Mouse (Mus musculus): ENCODE results near the gene Lrrc74a.
A peak's percentile ranks its signal among the peaks of the same experiment; 100 is the strongest.

Gene Lrrc74a

DNA sequence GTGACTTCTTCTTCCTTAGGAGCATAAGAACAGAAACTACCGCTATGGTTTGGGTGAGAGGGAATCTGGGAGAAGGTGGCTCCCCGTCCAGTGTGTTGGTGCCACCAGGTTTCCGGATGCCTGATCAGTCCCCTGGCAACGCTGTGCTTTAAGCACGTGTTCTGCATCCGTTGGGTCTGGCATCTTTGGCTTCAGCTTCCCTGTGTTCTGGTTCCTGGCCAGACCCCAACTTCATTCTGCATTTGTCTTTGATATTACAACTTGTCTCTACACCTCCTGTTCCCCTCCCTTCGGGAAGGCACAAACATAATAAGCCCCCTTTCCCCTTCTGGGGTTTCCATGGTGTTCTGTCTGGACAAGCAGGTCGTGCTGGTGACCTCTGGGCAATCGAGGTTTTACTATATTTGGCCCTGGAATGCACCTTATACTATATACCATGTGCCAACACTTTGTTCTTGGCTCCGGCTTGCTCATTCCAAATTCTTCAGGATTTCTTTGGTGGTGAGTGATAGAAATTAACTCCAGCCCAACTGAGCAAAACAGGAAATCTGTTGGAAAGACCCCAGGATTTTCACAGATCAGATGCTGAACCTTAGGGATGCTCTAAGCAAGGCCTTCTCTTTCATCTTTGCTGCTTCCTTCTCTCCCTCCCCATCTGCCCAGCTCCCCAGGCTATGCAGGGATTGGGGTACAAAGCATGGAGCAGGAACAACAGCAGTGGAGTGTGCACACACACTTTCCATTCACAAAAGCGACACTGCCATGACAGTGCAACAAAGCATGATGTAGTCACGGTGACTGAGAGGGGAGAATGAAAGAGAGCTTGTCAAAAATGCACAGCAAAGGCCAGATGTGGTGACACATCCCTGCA is 52.2 kb downstream of the Lrrc74a start:
- DNase-seq (ENCODE audit: low spot score in 2 of 2): peak in 1 of 2 experiments; percentile 48

DNA sequence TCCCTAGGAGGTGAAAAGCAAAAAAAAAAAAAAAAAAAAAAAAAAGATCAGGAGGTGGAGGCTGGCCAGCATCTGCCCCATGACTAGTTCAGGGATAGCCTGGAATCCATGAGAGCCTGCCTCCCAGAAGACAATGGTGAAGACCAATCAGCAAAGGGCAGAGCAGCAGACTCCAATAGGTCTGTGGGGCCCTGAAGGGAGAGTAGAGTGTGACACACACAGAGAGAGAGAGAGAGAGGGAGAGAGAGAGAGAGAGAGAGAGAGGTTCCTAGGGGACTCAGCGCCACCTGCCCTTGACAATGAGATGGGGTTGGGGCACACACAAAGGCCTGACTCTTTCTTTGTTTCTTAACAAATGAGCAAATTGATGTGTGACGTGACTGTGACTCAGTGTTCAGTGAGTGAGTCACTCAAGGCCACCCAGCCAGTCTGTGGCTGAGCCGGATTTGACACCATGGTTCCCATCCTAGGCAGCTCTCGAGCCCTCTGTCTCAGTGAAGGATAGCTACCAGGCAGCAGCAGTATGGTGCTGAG is 52.9 kb downstream of the Lrrc74a start:
- no peak for DNase-seq (ENCODE audit: low spot score in 2 of 2)

DNA sequence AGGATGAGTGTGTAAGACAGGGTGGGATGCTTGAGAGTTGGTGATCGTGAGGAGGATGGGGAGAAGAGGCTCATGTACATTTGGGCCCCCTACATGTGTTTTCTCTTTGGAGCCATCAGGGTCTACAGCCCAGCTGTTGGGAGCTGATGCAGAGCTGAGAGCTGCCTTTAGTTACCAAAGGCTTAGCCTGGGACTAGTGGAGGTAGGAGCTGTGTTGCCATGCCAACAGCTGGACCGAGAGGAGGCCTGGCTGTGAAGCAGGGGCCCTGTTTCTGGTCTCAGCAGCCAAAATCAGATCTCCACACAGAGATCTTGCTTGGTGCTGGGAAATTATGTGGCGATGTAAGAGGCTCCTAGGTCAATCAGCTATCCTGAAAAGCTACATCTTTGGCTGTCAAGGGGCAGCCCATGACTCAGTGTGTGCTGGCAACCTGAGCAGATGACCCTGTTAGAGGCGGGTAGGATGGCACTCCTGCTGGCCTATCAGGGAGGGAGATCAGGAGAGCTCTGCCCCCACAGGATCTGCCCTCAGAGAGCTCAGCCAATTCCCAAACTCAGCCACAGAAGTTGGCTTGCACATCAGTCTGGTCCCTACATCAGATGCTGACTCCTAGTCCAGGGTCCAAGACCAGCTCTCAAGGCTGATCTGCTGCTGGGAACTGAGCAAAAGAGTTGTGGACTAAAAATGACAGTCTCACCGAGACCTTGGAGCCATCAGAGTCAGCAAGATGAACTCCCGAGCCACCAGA is 56.1 kb downstream of the Lrrc74a start:
- no peak for DNase-seq (ENCODE audit: low spot score in 2 of 2)

DNA sequence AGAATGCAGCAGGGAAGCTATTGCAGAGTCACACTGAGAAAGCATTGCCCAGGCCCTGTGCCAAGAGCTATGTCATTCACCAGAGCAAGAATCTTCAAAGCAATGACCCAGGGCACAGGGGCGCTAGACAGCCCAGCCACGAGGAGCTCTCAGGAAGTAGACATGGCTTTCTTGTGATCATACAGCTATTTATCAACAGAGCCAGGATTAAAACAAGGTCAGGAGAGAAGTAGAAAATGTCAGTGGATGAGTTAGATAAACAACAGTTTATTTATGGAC is 56.6 kb downstream of the Lrrc74a start:
- DNase-seq (ENCODE audit: low spot score in 2 of 2): peak in 1 of 2 experiments; percentile 46

DNA sequence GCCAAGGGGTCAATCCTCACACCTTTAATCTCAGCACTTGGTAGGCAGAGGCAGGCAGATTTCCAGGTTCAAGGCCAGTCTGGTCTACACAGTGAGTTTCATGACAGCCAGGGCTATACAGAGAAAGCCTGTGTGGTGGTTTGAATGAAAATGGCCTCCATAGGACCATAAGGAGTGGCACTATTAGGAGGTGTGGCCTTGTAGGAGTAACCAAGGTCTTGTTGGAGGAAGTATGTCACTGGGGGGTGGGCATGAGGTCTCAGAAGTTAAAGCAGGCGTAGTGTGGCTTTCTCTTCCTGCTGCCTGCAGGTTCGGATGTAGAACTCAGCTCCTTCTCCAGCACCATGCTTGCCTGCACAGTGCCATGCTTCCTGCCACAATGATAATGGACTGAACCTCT is 57.8 kb downstream of the Lrrc74a start:
- no peak for DNase-seq (ENCODE audit: low spot score in 2 of 2)

DNA sequence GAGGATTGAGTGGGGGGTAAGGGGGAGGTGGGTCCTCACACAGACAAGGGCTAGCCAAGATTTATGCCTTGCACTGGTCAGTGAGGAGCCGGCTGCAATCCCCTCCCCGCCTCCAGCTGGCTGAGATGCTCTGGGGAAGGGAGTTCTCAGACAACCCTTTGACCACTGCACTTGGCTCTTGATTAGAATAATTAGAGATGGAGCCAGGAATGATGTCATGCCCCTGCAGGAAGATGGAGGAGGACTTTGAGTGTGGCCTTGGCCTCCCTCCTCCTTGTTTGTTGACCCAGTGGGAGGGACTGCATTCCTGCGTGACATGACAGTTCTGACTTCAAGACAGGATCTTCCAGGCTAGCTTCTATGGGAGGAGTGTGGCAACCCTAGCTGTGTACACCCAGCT is 59.7 kb downstream of the Lrrc74a start:
- DNase-seq (ENCODE audit: low spot score in 2 of 2): no peak

DNA sequence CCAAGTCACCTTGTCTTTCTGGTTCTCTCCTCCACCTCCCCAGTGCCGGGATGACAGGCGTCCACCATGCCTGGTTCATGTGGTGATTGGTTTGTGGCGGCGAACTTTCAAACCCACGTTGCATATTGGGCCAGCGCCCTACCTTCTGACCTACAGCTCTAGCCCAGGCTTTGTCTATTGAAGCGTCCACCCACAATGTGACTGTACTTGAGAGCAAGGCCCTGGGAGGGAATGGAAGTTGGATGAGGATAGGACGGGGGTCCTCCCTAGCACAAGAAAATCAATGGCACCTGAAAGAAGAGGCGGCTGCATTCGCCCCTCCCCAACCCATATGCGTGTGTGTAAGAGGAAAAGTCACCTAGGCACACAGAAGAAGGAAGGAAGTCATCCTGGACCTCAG is 60.2 kb downstream of the Lrrc74a start:
- no peak for DNase-seq (ENCODE audit: low spot score in 2 of 2)

DNA sequence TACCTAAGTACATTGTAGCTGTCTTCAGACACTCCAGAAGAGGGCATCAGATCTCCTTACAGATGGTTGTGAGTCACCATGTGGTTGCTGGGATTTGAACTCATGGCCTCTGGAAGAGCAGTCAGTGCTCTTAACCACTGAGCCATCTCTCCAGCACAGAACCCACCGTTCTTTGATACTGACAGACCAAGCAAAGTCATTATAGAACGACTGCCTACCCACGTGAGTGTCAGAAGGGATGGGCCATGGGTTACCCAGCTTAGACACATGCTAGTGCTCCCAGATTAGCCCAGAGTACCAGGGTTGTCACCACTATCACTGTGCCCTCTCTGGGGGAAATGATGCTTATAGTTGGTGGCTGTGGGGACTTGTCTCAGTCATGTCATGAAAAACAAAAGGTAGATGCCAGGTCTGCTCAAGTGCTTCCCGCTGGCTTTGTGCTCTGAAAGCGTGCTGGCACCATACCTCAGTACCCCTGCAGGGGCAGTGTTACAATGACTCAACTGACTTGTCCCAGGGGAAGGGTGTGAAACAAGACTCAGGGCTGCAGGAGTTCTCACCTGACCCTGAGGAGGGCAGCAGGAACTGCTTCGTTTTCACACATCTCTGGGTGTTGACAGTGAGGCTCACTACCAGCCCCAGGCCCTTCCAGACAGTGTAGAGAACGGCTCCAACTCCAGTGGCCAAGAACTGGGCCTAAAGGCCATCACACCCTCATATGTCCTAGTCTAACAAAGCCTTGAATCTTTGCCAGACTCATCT is 61.1 kb downstream of the Lrrc74a start:
- no peak for DNase-seq (ENCODE audit: low spot score in 2 of 2)

DNA sequence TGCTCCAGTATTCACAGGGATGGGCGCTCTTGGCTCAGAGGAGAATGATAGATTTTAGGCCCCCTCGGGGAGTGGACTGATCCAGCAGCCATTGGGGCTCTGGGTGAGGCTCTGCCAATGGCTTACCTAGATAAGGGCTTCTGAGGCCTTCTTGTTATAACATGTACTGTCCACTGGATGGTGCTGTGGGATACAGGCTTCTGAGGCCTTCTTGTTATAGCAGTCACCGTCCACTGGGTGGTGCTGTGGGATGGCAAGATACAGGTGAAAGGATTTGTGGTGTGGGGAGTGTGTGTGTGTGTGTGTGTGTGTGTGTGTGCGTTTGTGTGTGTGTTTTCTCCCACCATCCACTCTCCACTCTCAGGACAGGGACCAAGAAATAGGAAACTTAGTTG is 61.7 kb downstream of the Lrrc74a start:
- peak; percentile 62 to 85 for DNase-seq (ENCODE audit: low spot score in 2 of 2)

DNA sequence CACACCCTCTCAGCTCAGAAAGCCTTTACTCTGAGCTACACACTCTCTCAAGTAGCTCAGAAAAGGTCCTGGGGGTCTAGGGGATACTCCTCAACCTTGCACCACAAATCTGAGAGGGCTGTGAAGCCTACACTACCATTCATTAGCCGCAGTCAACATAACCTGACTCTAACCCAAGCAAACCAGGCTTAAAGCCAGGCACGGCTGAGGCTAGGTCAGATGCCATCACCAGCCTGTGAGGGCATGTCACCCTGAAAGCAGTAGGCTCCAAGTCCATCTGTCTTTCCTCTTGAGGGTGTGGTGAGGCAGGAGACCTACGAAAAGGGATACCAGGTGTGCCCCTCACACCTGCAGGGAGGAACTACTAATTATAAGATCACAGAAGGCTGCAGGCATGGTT is 62.2 kb downstream of the Lrrc74a start:
- DNase-seq (ENCODE audit: low spot score in 2 of 2): no peak

DNA sequence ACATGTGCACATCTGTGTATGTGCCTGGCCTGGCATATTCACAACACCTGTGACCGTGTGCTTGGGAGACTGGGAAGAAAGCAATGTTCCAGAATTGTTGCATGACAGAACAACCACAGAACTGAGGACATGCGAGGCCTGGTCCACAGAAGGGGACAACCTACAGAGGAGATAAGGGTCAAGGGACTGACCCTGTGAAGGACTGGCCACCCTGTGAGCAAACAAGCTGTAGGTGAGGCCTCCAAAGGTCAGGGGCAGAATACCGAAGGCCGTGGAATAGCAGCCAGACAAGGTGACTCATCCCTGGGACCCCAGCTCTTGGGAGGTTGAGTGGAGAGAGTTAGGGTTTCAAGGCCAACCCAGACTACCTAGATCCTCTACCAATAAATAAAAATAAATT is 63.6 kb downstream of the Lrrc74a start:
- no peak for DNase-seq (ENCODE audit: low spot score in 2 of 2)

DNA sequence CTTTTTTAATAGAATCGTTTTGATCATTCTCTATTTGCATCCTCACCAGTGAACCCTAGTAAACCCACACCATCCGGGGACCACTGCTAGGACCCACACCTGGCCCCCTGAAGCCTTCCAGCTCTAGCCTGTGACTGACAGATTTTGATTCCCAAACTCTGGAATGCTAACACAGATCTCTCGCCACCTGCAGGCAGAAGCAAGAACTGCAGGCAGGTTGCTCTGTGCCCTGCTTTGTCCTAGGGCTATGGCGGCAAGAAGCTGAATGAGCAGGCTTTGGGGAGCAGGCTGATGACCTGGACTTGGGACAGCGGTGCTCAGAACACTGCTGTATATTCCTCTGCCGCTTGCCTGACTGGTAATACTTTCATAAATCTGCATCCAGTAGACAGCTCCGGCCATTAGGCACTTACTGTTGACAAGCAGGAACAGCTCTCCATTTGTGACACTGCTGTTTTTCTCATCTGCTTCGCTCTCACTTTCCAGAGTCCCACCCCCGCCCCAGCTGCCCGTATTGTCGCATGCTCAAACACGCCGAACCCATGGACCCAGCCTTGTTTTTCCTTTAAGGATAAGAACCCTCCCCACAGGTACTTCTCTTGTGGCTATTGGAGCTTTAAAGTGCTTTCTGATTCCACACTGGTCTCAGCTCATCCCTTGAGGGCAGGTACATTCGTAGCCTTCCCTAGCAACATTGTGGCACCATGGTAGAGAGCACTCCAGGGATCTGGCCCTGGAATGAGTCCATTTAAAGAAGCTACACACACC is 64.8 kb downstream of the Lrrc74a start:
- peak; percentile 85 to 94 for DNase-seq (ENCODE audit: low spot score in 2 of 2)

DNA sequence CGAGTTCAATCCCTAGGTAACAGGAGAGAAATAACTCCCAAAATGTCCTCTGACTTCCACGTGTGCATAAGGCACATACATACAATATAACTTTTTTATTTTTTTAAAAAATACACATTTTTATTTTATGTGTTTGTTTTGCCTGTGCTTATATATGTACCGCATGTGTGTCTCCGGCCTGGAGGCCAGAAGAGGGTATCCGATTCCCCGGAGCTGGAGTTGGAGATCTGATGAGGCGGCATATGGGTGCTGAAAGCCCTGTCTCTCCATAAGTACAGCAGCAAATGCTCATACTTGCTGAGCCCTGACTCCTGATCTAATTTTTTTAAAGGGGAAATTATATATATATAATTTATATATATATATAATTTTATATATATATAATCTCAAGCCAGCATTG is 65.6 kb downstream of the Lrrc74a start:
- no peak for DNase-seq (ENCODE audit: low spot score in 2 of 2)

DNA sequence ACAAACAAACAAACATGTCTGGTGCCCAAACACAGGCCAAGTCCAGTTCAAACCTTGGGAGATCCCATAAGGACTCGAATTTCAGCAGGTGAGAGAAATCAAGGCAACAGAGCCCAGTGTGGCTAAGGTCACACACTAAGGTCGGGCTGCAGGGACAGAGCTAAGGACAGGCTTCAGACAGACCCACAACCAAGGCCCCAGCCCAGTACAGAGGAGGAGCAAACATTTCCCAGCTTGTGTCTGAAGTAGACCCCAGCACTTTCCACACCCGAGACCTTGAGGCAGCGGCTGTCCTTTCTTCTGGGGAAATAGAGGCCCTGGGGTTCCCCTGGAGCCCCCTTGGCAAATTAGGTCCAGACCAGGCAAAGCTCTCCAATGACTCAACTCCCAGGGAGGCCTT is 66.2 kb downstream of the Lrrc74a start:
- DNase-seq (ENCODE audit: low spot score in 2 of 2): no peak

DNA sequence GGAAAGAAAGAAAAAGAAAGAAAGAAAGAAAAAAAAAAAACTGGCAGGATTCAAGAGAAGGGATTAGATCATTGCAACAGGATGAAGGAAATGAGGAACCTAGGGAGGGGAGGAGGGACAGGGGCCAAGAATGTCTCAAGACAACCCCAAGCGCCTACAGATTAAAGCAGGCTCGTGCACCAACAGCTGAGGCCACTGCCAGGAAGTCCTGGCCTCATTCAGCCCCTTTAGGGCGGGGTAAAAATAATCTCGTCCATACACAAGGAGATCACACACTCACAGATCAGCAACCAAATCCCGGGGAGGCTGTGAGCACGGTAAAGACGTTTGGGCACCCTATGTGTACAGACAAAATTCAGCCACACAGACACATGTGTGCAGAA is 66.6 kb downstream of the Lrrc74a start:
- no peak for DNase-seq (ENCODE audit: low spot score in 2 of 2)

DNA sequence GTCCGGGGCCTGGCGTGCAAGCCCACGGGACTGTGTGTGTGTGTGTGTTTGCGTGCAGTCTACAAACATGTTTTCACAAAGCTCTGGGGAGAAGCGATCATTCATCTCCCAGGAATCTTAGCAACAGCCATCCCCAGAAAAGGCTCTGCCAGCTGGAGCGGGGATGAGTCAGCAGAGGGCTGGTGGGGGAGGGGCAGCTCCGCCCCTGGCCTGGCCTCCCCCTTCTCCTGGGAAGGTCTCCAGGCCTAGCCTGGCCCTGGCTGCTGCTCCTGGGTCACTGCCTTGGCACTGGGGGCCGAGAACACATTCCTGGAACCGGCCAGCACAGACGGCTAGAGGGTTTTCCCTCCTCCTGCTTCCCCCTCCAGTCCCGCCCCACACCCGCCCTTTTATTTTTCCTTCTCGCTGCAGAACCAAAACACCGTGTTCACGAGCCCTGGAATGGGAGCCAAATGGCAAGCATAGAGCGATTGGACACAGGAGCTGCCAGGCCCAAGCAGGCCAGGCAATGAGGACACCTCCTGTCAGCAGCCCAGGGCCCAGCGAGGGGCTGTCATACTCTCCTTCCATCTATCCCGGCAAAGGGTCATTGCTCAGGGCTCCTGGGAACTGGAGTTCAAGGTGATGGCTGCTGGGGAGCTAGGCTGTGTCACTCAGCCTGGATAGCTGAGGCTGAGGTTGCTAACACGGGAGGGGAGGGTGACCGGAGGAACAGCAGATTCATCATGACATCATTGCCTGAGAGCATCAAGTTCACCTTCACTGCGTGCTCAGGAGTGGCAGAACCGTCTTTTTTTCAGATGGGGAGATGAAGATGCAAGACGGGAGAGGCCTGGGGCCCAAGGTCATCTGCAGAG is 67.2 kb downstream of the Lrrc74a start:
- DNase-seq (ENCODE audit: low spot score in 2 of 2): peak; percentile 82 to 96

DNA sequence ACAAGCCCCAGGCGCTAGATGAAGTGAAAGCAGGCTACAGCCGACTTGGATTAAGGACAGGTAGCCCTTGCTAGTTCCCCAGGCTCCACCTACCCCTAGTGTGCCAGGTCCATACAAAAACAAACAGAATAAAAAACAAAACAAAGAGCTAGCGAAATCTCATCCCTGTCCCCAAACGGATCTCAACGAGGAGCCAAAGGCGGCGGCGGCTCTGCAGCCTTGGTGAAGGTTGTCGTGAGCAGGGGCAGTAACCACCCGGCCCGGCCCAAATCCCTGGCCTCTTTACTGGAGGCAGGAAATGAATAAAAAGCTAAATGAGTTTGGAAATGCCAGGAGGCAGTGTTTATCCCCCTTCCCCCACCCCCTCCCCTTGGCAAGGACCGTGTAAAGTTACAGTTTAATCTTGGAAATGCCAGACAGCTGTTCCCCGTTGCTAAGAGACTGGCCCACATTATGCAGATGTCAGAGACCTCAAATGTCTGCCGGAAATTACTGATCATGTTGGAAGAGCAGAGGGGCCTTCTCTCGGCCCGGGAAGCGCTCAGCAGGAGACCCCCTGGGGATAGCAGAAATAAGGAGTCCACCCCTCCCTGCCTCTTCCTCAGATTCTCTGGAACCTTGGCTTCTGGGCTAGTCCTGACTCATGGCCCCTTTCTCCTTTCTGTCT is 68.0 kb downstream of the Lrrc74a start:
- no peak for DNase-seq (ENCODE audit: low spot score in 2 of 2)

DNA sequence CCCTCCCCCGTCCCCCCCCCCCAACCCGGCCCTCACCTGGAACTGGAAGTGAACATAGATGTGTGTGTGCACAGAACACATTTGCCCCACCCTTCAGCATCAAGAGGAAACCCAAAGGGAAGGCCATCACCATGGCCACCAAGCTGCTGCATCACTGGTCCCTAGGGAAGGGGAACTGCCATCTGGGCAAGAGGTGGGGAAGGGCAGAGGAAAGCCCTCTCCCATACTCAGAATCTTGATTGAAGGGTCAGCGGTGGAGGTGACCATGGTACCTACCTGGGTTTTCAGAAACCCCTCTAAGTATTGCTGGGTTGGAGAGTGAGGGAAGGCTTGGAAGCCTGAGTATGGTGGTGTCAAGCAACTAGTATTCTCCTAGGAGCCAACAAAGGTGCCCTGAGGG is 68.7 kb downstream of the Lrrc74a start:
- DNase-seq (ENCODE audit: low spot score in 2 of 2): no peak

DNA sequence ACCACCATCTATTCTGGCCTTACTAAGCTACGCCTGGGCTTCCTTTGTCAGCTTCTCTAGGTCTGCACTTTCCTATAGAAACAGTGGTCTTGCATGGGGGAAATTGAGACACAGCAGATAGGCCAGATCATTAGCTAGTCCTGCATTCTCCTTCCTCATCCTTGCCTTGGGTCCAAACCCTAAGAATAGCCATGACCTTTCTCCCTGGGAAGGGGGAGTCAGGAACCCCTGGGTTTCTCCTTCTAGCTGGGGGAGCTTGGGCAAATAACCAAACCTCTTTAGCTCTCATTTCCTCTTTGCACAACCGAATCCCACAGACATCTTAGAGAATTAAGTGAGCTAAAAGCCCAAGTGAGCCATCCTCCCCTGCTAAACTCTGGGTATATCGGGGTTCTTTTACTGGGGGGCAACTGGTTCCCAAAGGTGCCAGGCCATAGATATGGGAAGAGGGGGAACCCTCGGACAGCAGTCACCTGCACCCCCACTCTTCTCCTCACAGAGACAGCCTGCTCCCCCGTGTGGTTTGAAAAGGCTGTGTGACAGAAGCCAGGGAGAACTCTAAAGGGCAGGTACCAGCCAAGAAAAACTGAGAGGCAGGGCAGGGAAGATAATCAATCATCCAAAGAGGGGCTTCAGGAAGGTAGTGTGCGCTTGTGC is 69.6 kb downstream of the Lrrc74a start:
- no peak for DNase-seq (ENCODE audit: low spot score in 2 of 2)

DNA sequence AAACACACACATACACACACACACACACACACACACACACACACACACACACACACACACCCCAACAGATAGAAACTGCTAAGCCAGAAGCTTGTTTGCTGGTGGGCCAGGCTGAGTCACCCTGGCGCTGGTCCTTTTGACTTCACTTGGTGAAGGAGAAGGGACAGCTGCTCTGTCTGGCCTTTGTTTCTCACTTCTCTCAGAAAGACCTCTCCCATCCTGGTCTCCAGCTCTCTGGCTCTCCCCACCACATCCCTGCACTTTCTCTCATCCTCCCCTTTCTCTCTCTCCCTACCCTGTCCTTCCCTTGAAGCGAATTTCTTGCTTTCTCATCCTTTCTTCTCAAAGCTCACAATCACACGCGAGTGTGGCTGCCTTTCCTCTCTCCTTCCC is 70.1 kb downstream of the Lrrc74a start:
- no peak for DNase-seq (ENCODE audit: low spot score in 2 of 2)

Measured in cerebellum, postnatal 4 days (tissue).